Mouse (Mus musculus) layer of hippocampus, adult 9-10 months (tissue): Measurements from ENCODE around the gene Vps33b.
A peak's percentile ranks its signal among the peaks of the same experiment; 100 is the strongest.

ENCODE experiments used
- DNase-seq: peaks from one replicate; pipeline ENCODE4 v3.0.0; 2022; ENCODE audit warnings: low spot score

The Vps33b gene

DNA sequence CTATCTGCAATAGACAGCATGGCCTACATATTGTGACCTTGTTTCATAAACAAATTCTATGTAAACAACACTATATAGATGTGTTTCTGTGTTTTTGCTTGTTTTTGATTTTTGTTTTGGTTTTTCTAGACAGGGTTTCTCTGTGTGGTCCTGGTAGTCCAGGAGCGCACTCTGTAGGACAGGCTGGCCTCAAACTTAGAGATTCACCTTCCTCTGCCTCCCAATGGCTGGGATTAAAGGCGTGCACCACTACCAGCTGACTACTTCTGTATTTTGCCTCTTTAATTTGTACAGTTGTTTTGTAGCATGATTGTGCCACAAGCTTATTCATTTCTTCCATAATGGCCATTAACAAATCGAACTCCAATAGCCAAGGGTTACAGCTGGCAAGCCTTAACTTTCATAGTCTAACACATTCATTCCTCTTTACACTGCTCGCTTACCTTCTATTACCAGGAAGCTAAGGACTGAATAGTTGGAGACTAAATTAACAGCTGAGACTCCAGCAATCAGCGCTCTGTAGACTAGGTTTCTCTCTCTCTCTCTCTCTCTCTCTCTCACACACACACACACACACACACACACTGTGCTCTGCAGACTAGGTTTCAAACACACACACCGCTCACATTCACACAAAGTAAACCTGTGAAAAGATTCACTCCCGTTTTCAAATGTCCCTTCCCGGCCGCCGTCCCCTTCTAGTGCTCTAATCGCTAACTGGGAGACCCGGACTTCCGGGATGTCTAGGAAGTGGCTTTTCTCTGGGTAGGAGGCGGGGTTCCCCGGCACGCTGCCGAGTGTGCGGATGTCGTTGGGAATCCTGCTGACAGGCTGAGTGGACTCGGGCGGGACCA, at the start of gene Vps33b:
Gene Vps33b, plus strand, starts transcription at position 753 of the 854 bp plus-strand sequence.
- peak; percentile 96 for DNase-seq

DNA sequence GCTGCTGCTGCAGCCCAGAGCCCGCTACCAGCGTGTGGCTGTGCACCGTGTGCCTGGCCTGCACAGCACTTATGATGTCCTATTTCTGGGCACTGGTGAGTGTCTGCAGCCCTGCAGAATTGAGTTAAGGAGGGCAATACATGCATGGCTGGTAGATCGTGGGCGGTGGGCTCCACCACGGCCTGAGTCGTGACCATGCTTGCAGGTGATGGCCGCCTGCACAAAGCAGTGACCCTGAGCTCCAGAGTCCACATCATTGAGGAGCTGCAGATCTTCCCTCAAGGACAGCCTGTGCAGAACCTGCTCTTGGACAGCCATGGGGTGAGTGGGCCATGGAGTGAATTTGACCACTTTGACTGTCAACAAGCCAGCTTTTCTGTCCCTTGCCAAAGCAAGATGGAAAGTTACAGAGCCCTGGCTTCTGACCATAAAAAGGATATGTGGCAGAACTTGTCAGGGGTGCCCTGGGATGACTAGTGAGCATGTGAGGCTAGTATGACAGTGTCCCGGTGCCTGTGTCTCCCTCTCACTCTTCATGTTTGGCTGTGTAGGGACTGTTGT, 49.1 kb upstream of the Vps33b start:
- DNase-seq, result no peak

DNA sequence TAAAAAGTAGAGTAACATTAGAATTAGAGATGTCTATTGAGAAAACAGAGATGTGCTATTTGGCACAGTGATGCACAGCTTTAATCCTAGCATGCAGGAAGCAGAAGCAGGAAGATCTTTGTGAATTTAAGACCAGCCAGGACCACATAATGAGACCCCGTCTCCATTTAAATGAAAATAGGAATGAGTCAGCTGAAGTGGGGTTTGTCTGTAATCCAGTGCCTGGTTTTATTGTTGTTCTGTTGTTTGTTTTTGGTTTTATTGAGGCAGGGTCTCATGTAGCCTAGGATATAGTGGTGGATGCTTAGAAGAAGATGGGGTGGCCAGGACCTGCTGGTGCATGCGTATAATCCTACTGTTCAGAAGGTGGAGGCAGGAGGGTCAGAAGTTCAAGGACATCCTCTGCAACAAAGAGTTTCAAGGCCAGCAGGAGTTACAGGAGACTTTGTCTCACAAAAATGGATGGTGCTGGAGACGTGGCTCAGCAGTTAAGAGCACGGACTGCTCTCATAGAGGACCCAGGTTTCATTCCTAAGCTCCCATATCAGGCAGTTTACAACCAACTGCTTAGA, 48.2 kb upstream of the Vps33b start:
- no peak for DNase-seq

DNA sequence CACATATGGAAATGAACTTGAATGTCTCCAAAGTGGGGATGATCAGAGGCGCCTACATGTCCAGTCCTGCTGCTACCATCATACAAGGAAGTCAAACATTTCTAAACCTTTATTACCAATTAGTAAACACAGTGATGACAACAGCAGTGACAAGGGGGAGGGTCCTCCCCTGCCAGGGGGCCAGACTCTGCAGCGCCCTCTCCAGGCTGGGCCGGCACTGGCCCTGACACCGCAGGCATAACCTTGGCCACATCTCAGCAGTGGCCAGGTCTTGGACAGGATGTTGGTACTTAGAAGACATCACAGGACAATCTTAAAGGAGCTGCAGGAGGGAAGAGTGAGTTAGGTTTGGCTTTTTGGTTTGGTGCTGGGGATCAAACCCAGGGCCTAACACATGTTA, 42.4 kb upstream of the Vps33b start:
- DNase-seq, result no peak

DNA sequence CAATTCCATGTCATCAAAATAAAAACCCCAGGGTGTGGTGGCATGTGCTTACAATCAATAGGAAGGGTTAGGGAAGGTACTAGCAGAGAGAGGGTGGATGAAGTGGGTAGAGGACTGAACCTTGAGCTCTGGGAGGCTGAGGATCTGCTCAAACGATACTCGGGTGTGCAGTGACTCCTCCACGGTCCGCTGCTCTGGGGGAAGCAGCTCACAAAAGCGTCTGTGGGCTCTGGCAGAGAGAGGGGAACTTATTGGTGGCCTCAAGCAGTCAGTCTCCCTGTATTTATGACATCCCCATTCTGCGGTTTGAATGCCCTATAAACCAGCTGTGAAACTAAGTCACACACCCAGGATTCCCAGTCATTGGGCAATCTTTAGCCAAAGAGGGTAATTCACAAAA, 39.3 kb upstream of the Vps33b start:
- no peak for DNase-seq

DNA sequence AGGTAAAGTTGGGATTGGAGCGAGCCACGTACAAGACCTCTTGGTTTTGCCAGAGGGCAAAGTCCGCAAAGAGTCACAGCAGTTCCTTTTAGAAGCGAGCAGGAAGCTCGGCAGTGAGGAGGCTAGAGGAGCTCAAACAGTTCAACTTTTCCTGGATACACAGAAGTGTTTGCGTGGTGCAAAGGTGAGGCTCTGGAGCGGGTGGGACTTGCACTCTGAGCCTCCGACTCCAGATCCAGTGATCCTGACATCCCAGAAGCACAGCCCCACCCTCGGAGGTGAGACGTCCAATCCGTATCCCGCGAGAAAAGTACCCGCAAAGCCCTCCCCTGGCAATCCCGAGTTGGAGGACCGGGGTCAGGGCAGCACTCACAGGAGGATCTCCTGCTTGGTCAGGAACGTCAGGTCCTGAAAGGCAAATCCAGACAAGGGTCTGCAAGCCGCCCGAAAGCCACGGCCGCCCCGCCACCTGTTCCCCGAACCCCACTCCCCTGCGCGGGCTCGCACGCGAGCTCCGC, 37.4 kb upstream of the Vps33b start:
- DNase-seq, result no peak

DNA sequence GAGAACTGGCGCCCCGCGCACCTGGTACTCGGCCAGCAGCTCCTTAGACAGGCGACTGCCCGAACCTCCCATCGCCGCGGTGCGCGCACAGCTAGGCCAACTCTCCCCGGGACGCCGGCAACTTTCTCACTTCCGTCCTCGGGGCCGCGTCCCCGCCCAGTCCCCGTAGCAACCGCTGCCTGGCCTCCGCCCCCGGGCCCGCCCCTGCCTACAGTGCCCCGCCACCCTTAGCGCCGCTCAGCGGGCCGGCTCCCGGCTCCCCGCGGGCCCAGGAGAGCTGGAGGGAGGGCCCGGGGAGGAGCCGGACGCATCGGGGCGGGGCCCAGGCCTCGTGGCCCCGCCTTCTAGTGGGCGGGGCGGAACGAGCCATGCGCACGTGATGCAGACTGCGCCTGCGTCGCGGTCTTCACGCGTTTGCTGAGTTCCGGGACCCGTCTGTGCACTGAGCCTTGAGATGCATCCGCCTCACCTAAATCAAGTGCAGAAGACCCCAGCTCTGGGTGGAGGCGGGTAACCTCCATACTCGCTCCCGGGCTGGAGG, 36.9 kb upstream of the Vps33b start, which contains the start of the genes Cib1 and Gdpgp1:
Gene Cib1, minus strand, starts transcription at position 325 of the 541 bp plus-strand sequence.
Gene Gdpgp1, plus strand, starts transcription at position 377 of the 541 bp plus-strand sequence.
- peak; percentile 89 for DNase-seq

DNA sequence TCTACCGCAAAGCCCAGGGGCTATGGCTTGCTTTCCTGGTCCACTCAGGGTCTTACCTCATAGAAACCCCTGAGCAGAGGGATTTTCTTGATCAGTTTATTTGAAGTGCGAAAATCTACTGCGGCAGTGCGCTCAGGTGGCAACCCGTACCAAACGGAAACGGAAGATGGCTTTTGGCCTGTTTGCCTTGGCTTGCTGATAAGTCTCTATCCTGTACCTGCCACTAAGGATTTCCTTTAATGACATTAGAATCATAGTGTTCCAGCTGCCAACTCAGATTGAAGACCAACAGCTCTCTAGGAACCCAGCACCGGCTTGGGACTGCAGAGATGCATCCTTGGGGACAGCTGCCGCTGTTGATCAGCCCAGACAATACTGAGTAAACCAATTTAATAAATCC, 35.6 kb upstream of the Vps33b start:
- DNase-seq, result no peak

DNA sequence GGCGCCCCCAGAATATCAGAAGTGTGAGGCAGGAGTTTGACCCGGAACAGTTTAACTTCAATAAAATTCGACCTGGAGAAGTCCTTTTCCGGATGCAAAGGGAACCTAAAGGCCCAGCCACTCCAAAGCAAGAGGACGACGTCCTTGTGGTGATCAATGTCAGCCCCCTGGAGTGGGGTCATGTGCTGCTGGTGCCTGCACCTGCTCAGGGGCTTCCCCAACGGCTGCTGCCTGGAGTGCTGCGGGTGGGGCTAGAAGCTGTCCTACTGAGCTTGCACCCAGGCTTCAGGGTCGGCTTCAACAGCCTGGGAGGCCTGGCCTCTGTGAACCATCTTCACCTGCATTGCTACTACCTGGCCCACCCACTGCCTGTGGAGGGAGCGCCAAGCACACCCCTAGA, 30.9 kb upstream of the Vps33b start:
- no peak for DNase-seq

DNA sequence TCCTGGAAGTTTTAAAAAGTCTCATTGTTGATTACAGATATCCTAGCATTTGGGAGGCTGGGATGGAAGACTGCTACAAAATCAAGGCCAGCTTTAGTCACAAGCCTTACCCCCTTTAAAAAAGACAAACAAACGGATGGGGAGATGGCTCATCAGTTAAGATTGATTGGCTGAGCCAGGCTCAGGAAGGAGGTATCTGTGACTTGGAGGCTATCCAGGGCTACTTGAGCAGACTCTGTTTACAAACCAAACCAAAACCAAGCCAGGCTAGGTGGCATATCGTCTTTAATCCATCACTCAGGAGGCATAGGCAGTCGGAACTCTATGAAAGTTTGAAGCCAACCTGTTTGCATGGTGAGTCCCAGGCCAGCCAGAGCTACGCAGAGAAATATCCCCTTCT, 27.8 kb upstream of the Vps33b start:
- DNase-seq, result no peak

DNA sequence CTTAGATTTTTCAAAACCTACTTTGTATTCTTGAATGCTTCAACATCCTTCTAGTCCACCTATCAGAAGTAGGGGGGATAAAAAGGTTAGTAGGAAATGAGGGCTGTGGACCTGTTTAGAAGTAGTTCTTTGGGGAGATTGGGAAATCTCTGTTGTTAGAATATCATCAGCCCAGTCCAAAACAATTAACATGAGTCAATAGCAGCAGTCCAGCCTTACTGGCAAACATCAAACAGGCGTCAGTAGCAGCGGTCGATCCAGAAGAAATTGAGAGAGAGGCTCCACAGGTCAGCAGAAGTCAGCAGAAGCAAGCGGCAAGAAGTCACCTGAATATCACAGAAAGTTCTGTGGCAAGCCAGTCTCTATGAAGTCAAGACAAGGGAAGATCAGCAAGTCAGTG, 24.6 kb upstream of the Vps33b start:
- DNase-seq, result no peak

DNA sequence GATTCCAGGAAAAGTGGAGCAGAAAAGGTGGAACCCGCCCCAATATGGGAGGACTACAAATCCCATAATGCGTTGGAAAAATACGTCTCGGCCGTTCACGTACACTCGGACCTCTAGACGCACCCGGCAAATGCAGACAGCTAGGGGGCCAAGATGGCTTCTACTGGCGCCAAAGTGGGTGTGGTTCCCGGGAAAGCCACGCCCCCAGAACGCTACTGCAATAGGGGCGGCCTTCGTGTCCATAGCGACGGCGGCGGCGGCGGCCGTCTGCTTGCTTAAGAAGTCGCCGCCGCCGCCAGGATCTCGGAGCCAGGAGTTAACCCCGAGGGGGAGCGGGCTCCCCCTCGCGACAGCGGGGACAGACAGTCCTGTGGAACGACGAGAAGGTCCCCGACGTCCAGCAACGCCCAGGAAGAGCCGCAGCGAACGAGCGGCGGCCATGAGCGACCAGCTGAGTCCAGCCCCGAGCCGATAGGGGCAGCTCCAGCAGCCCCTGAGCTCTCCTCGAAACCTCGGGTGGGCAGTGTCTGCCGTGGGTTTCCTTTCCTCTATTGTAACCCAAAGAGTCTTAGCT, 23.2 kb upstream of the Vps33b start, which contains the start of gene Ttll13:
Gene Ttll13, plus strand, starts transcription at position 229 of the 574 bp plus-strand sequence.
- peak; percentile 91 for DNase-seq

DNA sequence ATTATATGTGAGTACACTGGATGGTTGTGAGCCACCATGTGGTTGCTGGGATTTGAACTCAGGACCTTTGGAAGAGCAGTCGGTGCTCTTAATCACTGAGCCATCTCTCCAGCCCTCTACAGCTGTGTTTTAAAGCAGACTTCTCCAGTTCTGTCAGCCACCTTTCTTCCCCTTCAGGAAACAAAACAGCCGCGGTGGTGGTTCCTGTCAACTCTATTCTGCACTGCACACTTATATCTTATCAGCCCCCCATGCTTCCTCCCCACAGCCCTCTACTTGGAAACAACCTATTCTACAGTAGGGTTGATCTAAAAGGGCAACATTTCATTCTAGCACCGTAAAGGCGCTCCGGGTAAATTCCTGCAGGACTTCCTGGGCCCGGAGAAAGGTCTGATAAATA, 22.6 kb upstream of the Vps33b start:
- no peak for DNase-seq

DNA sequence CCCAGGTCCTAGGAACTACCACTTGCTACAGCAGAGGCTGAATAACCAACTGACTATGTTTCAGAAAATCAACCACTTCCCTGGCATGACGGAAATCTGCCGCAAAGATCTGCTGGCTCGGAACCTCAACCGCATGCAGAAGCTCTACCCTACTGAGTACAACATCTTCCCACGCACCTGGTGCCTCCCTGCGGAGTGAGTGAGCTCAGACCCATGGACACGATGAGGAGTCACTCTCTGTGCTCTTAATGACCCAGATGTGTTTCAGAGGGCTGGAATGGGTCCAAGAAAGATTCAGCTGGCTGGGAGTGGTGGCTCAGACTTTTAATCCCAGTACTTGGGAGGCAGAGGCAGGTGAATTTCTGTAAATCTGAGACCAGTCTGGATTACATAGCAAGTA, 17.0 kb upstream of the Vps33b start:
- no peak for DNase-seq

DNA sequence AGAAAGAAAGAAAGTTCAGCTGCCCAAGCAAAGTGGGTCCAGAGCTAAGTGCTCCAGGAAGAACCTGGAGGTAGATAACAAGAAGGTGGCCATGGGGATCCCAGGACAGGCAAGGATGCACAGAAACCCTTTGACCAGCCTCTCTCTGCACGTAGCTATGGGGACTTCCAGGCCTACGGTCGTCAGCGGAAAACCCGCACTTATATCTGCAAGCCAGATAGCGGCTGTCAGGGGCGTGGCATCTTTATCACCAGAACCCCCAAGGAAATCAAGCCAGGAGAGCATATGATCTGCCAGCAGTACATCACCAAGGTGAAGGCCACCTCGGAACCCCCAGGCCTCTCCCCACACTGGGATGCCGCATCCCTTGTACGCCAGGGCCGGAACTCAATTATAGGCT, 16.6 kb upstream of the Vps33b start:
- DNase-seq, result no peak

DNA sequence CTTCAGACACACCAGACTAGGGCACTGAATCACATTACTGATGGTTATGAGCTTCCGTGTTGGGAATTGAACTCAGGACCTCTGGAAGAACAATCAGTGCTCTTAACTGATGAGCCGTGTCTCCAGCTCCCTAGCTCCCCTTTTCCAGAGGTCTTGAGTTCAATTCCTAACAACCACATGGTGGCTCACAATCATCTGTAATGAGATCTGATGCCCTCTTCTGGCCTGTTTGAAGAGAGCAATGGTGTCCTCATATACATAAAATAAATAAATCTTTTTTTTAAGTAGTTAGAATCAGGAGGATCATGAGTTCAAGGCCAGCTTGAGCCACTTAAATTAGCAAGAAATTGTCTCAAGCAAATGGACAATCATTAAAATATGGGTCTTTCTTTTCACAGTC, 13.5 kb upstream of the Vps33b start:
- DNase-seq, result no peak

DNA sequence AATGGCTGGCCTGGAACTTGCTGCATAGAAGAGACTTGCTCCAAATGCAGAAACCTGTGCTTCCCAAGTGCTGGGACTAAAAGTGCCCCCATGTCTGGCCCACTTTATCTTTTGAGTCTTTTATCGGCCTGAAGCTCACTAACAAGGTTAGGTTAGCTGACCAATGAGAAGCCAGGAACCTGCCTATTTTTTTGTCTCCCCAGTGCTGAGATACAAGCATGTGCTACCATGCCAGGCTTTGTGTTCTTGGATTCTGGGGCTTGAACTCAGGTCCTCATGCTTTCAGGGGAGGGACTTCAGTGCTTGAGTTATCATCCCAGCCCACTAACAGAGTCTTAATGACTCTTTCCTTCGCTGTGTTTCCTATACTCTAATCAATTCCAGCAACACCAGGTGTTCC, 11.7 kb upstream of the Vps33b start:
- no peak for DNase-seq

DNA sequence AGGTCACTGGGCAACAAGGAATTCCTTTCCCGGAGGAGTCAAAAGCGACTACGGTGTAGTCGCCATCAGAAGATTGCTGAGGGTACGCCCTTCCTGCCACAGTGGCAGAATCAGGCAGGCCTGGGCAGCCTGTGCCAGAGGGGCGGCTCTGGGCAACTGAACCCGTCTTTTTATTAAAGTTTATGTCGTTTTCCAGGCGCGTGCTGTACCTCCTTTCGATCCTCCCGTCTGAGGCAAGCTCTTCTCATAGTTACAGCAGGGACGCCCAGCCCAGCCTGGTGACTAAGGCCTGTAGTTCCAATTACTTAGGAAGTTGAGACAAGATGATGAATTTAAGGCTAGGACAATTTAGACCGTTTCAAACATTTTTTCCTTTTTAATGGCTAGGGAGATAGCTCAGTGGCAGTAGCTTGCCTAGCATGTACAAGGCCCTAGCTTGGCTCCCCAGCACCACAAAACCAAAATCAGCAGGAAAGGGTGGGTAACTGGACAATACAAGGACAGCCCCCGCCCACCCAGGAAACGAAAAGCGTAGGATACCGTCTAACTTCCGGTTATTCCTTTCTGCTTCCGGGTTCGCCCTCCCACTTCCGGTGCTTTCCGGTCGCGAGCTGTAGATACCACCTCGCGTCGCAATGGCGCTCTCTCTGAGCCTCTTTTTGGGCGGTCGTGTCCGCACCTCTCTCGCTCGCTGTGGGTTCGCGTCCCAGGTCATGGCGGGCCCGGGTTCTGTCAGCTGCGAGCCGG, 8.7 kb upstream of the Vps33b start, which contains the start of gene Ngrn:
Gene Ngrn, plus strand, starts transcription at position 591 of the 747 bp plus-strand sequence.
- peak; percentile 60 for DNase-seq

DNA sequence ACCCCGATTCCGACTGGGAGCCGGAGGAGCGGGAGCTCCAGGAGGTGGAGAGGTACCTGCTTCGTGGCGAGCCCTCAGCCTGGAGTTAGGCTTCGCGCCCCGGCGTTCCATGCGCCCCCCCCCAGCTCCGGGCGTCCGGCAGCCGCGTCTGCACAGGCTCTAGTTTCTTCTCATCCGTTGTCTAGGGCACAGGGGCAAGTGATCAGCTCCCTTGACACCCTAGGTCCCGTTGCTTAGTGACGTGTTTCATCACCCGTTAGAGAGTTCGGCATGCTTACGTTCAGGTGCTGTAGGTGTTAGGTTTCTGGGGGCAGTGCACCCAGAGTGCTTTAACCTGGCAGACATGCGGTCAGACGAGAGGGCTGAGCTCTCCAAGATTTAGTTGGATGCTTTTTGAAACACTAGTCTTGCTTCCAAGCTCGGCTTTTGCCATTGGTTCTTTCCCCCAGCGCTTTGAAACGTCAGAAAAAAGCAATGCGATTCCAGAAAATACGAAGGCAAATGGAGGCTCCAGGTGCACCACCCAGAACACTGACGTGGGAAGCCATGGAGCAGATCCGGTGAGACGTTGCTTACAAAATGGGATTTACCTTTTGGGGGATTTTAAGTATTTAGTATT, 8.0 kb upstream of the Vps33b start:
- DNase-seq, result no peak

DNA sequence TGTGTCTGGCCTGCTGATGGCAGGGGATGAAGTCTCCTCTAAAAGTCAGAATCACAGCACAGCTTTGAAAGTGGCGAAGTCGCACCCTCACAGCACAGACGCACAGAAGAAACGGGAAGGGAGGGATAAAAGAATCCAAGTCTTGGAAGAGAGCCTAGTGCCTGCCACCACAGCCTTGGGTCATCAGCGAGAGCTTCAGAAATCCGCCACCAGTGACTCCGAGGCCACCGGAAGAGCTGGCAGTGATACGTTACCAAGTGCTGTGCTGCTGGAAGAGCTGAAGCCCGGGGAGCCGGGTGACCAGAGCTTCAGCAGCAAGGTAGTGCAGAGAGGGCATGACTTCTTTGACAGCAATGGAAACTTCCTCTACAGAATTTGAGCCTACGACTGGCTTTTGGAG, 4.8 kb upstream of the Vps33b start:
- no peak for DNase-seq

DNA sequence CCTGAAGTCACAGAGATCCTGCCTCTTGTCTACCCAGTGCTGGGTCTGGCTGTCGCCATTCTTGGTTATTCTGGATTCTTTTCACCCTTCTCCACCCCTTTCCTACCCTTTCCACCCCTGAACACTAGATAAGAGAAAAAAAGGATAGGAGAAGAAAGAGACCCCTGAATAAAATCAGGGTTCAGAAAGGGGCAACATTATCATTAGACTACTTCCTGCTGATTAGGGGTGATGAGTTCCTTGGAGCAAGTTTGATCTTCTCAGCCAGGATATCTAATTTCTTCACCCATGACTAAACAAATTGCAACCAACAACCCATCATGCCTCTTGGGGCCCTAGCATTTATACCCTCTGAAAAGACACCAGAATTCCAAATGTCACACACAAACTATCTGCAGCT, 1.7 kb upstream of the Vps33b start:
- DNase-seq, result no peak
